Mouse (Mus musculus) gonadal fat pad, adult 2 months (tissue): Measurements from ENCODE around the gene Il16. TPM values are rescaled to one million over a fixed set of nuclear protein-coding genes. Genes with fewer than 3 reads are reported as not detected.
"Not testable (repeated sequence)": the region's sequence is repeated elsewhere in the genome, so short reads cannot be mapped to it uniquely, and the experiment has no call there.

Source experiments
- DNase-seq: peaks from one replicate; pipeline ENCODE4 v3.0.0-alpha.2; 2012; ENCODE audit warnings: low read depth
- polyA plus RNA-seq: library from polyadenylated mRNA; depleted of rRNA; stranded (reverse); fragments of >200 nt; gene quantifications from 2 replicates; pipeline ENCODE4 v1.2.3, GENCODE M21; 2012

The Il16 gene
- polyA plus RNA-seq, 1 experiment = 7.6 TPM

GRCm38 (mm10) chr7:83735108-83735781 is 10.3 kb downstream of the Il16 start:
- no peak for DNase-seq

- no peak for DNase-seq
Measured at GRCm38 (mm10) chr7:83734671-83735082, 10.8 kb downstream of the Il16 start.

DNA sequence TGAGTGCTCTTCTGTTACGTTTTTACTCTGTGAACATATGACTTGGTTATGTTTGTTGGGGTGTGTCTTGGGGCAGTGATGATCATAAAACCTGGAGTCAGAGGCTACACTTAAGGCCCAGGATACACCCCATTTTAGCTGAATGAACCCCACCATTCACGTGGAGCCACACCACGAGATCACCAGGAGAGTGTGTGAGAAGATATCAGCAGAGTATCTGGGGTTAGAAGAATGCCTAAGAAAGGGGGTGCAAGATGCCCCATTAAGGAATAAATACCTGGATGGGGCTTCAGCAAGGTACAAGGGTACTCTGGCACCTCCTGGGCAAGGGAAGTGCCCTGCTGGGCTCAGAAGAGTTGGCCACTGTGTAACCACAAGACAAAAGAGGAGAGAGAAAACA is 11.3 kb downstream of the Il16 start:
- DNase-seq = no peak

GRCm38 (mm10) chr7:83732781-83733180 is 12.7 kb downstream of the Il16 start:
- no peak for DNase-seq

- DNase-seq = no peak
Measured at GRCm38 (mm10) chr7:83731961-83732666, 13.4 kb downstream of the Il16 start.

GRCm38 (mm10) chr7:83731297-83731696 is 14.2 kb downstream of the Il16 start:
- no peak for DNase-seq

DNA sequence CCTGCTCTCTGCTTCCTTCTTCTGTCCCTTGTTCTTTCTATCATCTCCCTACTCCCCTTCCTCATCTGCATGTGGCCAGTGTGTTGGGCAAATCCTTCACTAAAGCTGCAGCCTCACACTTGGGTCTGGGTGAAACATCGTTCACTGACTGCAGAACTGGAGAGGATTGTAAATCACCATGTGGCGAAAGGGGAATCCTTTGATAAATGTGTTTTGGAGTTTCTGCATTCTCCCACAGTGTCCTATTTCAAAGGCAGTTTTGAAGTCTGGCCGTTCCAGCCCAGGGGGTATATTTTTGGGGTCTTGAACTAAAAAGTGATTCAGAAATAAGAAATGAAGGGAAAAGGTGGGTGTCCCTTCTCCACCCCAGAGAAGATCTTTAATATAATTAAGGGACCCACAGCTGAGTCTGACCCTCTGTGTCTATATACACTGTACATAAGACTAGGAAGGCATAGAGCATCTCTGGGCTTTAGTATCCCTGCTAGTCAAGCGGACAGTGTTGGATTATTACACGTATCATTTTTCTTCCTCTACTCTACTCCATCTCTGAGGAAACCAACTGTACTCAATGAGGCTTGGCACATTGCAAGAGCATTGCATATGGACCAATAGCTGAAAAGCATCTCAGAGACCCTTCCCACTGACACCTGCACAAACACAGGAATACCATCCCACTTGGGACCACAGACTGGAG is 18.4 kb downstream of the Il16 start:
- DNase-seq = no peak

- DNase-seq = no peak
Measured at GRCm38 (mm10) chr7:83725801-83726200, 19.7 kb downstream of the Il16 start.

GRCm38 (mm10) chr7:83724541-83724940 is 21.0 kb downstream of the Il16 start:
- DNase-seq = no peak

DNA sequence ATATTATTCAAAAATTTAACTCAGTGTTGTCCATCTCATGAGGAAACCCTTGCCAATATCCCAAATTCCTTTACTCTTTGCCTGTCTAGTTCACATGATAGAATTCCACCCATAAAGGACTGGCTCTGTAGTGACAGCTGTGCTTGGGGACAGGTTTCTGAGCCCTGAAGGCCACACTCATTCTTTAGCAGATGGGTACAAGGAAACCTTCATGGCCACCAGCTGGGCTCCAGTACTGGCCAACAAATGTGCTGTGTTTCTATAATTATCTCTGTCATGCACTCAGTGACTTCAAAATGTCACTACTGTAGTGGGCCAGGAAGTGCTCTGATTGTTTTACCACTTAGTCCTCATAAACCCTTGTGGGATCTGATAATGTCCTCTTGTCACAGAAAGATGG is 21.6 kb downstream of the Il16 start:
- no peak for DNase-seq

- DNase-seq = no peak
Measured at GRCm38 (mm10) chr7:83723221-83723620, 22.3 kb downstream of the Il16 start.

DNA sequence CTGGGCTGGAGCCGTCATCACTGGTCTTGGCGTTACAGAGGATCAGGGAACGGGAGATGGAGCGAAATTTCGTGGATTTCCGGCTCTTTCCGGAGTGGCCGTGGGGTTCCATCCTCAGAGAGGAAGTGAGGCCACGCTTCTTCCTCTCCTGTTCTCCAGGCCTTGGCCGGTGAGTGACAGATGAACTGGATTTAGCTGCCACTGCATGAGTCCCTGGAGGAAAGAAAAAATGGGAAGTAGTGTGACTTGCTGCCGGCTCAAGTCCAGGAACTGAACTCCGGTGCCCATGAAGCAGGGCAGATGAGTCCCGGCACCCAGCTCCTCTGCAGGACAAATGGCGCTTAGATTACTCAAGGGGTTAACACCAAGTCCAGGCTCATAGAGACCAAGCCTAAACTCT is 23.0 kb downstream of the Il16 start:
- DNase-seq = no peak

DNA sequence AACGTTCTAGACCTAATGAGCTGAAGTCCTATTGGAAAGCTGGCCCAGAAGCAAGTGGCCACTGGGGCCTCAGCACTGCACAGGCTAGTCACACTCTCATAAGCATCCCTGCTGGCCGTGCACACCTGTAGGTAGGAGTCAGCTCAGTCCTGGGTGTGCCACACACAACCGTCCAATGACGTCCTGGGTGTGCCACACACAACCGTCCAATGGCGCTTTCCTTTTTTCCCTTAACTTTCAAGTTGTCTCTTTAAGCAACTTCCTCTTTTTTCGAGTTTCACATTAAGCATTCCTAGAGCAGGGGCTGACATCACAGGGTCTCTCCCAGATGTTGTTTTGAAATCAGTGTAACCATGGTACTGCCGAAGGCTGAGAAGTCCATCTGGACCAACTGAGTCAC is 25.3 kb downstream of the Il16 start:
- no peak for DNase-seq

- no peak for DNase-seq
Measured at GRCm38 (mm10) chr7:83717021-83717725, 28.4 kb downstream of the Il16 start.

GRCm38 (mm10) chr7:83713639-83714038 is 31.9 kb downstream of the Il16 start:
- DNase-seq = no peak

DNA sequence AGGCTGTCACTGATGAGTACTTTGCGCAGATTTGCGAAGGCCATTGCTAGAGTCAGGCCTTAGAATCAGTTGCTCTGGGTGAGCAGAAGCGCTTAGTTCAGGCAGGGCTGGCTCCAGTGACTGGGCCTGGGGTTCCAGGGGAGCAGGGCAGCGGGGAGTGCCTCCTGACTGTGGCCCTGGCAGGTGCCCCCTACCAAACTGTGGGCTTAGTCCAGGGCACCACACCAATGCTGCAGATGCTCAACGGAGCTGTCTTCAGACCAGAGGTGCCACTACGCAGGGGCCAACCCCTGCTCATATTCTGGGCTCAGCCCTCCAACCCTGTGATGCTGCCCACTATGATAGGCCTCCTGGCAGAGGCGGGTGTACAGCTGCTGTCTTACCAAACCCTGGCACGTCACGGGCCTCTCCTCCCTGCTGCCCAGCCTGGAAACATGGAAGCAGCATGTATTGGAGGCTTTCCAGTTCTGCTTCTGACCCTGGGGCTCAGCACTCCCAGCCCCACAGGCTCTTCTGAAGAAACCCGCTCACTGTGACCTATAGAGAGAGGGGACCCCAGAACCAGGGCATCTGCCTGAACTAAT is 33.8 kb downstream of the Il16 start:
- DNase-seq = not testable (repeated sequence)

GRCm38 (mm10) chr7:83703046-83703775 is 42.3 kb downstream of the Il16 start:
- DNase-seq = no peak

DNA sequence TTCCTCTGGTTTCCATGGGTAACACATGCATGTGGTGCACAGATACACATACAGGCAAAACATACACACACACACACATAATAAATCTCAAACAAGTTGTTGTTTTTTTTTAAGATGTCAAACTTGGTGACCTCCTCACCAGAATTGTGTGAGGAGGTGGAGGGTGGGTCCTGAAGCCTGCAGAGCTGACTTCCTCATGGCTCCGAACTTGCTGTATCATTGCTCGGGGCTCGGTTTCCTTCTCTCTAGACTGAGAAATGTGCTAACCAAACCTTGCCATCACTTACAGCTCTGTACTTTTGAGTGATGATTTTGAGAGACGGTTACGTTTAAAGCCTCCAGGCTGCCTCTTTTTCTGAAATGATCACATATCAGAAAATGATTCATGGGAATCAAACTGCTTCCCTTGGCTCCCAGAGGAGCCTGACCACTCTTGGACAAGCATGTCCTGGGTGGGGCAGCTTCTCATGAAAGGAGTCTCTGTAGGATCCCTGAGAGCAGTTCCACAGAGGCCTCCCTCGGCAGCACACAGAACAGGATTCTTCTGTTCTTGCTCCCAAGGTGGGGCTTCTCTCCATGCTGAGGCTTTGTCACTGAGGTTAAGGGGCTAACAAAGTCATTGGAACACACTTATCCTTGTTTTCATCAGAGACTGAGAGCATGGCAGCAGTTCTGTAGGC is 46.3 kb downstream of the Il16 start:
- no peak for DNase-seq

DNA sequence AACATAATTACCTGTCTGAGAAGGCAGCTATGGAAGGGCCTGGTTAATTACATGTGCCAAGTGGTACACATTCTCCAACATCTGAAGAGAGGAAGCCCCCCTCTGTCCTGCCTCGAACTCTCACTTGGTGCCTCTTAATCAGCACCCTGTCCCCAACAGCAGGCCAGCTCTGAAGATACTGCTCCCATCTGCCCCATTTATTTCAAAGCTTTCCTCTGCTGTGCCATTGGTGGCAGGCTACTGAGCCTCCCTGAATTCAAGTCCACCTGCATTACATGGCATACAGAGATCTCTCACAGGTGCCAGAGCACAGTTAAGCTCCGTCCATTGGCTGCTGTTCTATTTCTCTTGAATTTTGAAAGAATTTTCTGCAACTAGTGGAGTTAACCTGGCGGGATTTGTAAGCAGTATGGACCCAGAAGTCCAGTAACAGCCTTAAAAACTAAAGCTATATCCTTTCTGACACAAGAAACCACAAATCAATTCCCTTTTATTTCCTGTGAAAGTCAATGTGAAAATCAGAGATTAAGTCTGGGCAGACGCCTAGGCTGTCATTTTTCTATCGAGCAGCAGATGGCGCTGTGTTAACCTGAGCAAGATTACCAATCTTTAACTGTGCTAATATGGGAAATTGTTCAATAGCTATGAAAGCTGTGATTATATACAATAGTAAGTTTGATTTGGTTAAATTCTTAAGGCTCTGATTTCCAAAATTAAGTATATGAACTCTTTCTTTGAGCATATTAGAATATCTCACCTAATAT is 49.9 kb downstream of the Il16 start:
- no peak for DNase-seq
